1 mouse cellular context compared by ENCODE assay signal in genomic region chr9:108347540-108348289, GRCm38 (mm10).
A peak's percentile ranks its signal among the peaks of the same experiment; 100 is the strongest.
TF ChIP-seq lines count a peak whose summit lies in the region.

TSS of gene Usp4 (plus strand) at chr9:108347853.

TF ChIP-seq in CH12.LX, 34 proteins besides CTCF, POLR2A, EP300 and RAD21 (continued from another document):
- TF ChIP-seq UBTF (IDR thresholded peaks at IDR 0.05; ENCODE audit: low read depth, low read length) (no peak), CHD1 (IDR thresholded peaks at IDR 0.05; ENCODE audit: low read depth, low read length) (no peak), SIN3A (IDR thresholded peaks at IDR 0.05; ENCODE audit: low read length) (peak; percentile 91), IRF4 (IDR thresholded peaks at IDR 0.05; ENCODE audit: low read depth, low read length) (no peak), ZKSCAN1 (IDR thresholded peaks at IDR 0.05; ENCODE audit: borderline replicate concordance, low read depth, low read length) (no peak), POLR2AphosphoS2 (IDR thresholded peaks at IDR 0.05; ENCODE audit: low read depth, low read length) (0 out of 2 replicates have a peak, but pooled peaks have one; percentile 41), JUN (IDR thresholded peaks at IDR 0.05; ENCODE audit: insufficient read depth, low read depth, low read length) (no peak), RCOR1 (conservative IDR thresholded peaks at IDR 0.05; ENCODE audit: low read depth, low read length) (no peak), ZMIZ1 (IDR thresholded peaks at IDR 0.05; ENCODE audit: low read depth, low read length) (peak; percentile 65), MAX (IDR thresholded peaks at IDR 0.05; ENCODE audit: low read length) (peak; percentile 32), USF1 (IDR thresholded peaks at IDR 0.05; ENCODE audit: low read depth, low read length) (no peak), ZNF384 (IDR thresholded peaks at IDR 0.05; ENCODE audit: low read depth, low read length) (no peak)
